Mouse (Mus musculus) forebrain, embryonic 15.5 days (tissue): Measurements from ENCODE around the gene Tmem106c. TPM values are rescaled to one million over a fixed set of nuclear protein-coding genes. Genes with fewer than 3 reads are reported as not detected.
A peak's percentile ranks its signal among the peaks of the same experiment; 100 is the strongest.

Source experiments
- ATAC-seq: fragments of 200-750 bp; cut with Nextera tagmentation; replicated peaks from 2 replicates; pipeline ENCODE4 v1.8.0; 2017; ENCODE audit warnings: mild to moderate bottlenecking, moderate TSS enrichment, moderate library complexity
- H3K27ac ChIP-seq: fragments of 300-500 bp; sonication (generic); replicated peaks from 2 replicates; pipeline ENCODE4 v1.5.1; 2015; ENCODE audit warnings: mild to moderate bottlenecking, inconsistent platforms
- H3K27me3 ChIP-seq: fragments of 300-500 bp; sonication (generic); 2 replicates; pipeline ENCODE4 v1.6.1; 2015; ENCODE audit warnings: inconsistent platforms
- H3K36me3 ChIP-seq: fragments of 300-500 bp; sonication (generic); 2 replicates; pipeline ENCODE4 v1.6.1; 2015; ENCODE audit warnings: mild to moderate bottlenecking, inconsistent platforms
- H3K4me1 ChIP-seq: fragments of 300-500 bp; sonication (generic); 2 replicates; pipeline ENCODE4 v1.6.1; 2015; ENCODE audit warnings: inconsistent platforms
- H3K4me2 ChIP-seq: fragments of 300-500 bp; sonication (generic); replicated peaks from 2 replicates; pipeline ENCODE4 v1.6.1; 2015; ENCODE audit warnings: mild to moderate bottlenecking, inconsistent platforms
- H3K4me3 ChIP-seq: fragments of 300-500 bp; sonication (generic); 2 replicates; pipeline ENCODE4 v1.5.1; 2015; ENCODE audit warnings: mild to moderate bottlenecking, inconsistent platforms
- H3K9ac ChIP-seq: fragments of 300-500 bp; sonication (generic); replicated peaks from 2 replicates; pipeline ENCODE4 v1.6.1; 2015; ENCODE audit warnings: mild to moderate bottlenecking, inconsistent platforms
- H3K9me3 ChIP-seq: fragments of 300-500 bp; sonication (generic); 2 replicates; pipeline ENCODE4 v1.6.1; 2016; ENCODE audit warnings: inconsistent platforms
- WGBS: fragments of 180-500 bp; shearing (Covaris S2); methylation state at CpG from one replicate; pipeline ENCODE4 v1.1.7; 2015; ENCODE audit warnings: mixed read lengths; 5-methylcytosine and 5-hydroxymethylcytosine counted together
- polyA plus RNA-seq: library from polyadenylated mRNA; unstranded; fragments of >200 nt; fragmentation: Nextera tagmentation; extraction: Ambion mirVana; gene quantifications from 2 replicates; pipeline ENCODE4 v1.2.1, GENCODE M21; 2015

Tmem106c gene
- 60.8 and 66.2 TPM in 2 replicates for polyA plus RNA-seq

- Histone ChIP-seq H3K4me3 (peak within 1 kb of the TSS; percentile 83), H3K9me3 (no peaks in the 10 kb centered on the region), H3K9ac (peak within 1 kb of the TSS; percentile 85), H3K36me3 (no peaks in the 10 kb centered on the region), H3K27ac (peak within 1 kb of the TSS; percentile 87), H3K27me3 (no peaks in the 10 kb centered on the region), H3K4me2 (peak within 1 kb of the TSS; percentile 85), H3K4me1 (peaks cover 12% of the 10 kb centered on the region)
- ATAC-seq, result peak; percentile 94
- WGBS, result under 1% methylated on average over 67 of the region's 67 CpGs
Observed at GRCm38 (mm10) chr15:97963989-97964835, at the start of gene Tmem106c. Gene Tmem106c (plus strand): TSS chr15:97964200.

GRCm38 (mm10) chr15:97914331-97914747, 49.7 kb upstream of the Tmem106c start:
- Histone ChIP-seq H3K4me2 (no peak overlapping the region), H3K9me3 (no peaks in the 10 kb centered on the region), H3K27ac (no peak overlapping the region), H3K4me1 (peaks cover 5% of the 10 kb centered on the region; the same call in 1 of the 2 replicates), H3K27me3 (peaks cover 5% of the 10 kb centered on the region; the same call in 1 of the 2 replicates), H3K9ac (no peak overlapping the region), H3K36me3 (no peaks in the 10 kb centered on the region), H3K4me3 (no peak overlapping the region)
- ATAC-seq, result peak; percentile 68; the same call in 1 of the 2 replicates
- 14% methylated on average over 9 of the region's 9 CpGs for WGBS

- H3K9ac ChIP-seq, result no peak overlapping the region
- H3K27ac ChIP-seq, result no peak overlapping the region
- WGBS, result 87% methylated on average over 9 of the region's 9 CpGs
- H3K4me1 ChIP-seq, result peaks cover 5% of the 10 kb centered on the region; the same call in 1 of the 2 replicates
- H3K36me3 ChIP-seq, result no peaks in the 10 kb centered on the region
- H3K9me3 ChIP-seq, result no peaks in the 10 kb centered on the region
- no peak overlapping the region for H3K4me2 ChIP-seq
- no peaks in the 10 kb centered on the region for H3K27me3 ChIP-seq
- no peak overlapping the region for H3K4me3 ChIP-seq
- no peak for ATAC-seq
Observed at GRCm38 (mm10) chr15:97917994-97918393, 46.0 kb upstream of the Tmem106c start.

- Histone ChIP-seq H3K27me3 (no peaks in the 10 kb centered on the region), H3K4me2 (no peak overlapping the region), H3K9me3 (no peaks in the 10 kb centered on the region), H3K9ac (no peak overlapping the region), H3K4me3 (no peak overlapping the region), H3K27ac (no peak overlapping the region), H3K36me3 (no peaks in the 10 kb centered on the region), H3K4me1 (peaks cover 4% of the 10 kb centered on the region; the same call in 1 of the 2 replicates)
- no peak for ATAC-seq
- WGBS, result 91% methylated on average over 7 of the region's 7 CpGs
Observed at GRCm38 (mm10) chr15:97919217-97919616, 44.8 kb upstream of the Tmem106c start.

GRCm38 (mm10) chr15:97920306-97920705, 43.7 kb upstream of the Tmem106c start:
- Histone ChIP-seq H3K9ac (no peak overlapping the region), H3K27me3 (no peaks in the 10 kb centered on the region), H3K27ac (no peak overlapping the region), H3K4me1 (no peaks in the 10 kb centered on the region), H3K36me3 (no peaks in the 10 kb centered on the region), H3K4me2 (no peak overlapping the region), H3K4me3 (no peak overlapping the region), H3K9me3 (no peaks in the 10 kb centered on the region)
- no peak for ATAC-seq
- WGBS, result 68% methylated on average over 5 of the region's 5 CpGs

GRCm38 (mm10) chr15:97921796-97922195, 42.2 kb upstream of the Tmem106c start:
- Histone ChIP-seq H3K9ac (no peak overlapping the region), H3K9me3 (no peaks in the 10 kb centered on the region), H3K4me1 (no peaks in the 10 kb centered on the region), H3K4me2 (no peak overlapping the region), H3K27me3 (no peaks in the 10 kb centered on the region), H3K4me3 (no peak overlapping the region), H3K36me3 (no peaks in the 10 kb centered on the region), H3K27ac (no peak overlapping the region)
- ATAC-seq, result no peak
- WGBS, result 91% methylated on average over 9 of the region's 9 CpGs

- Histone ChIP-seq H3K9me3 (no peaks in the 10 kb centered on the region), H3K27ac (no peak overlapping the region), H3K4me3 (no peak overlapping the region), H3K27me3 (no peaks in the 10 kb centered on the region), H3K36me3 (no peaks in the 10 kb centered on the region), H3K4me2 (no peak overlapping the region), H3K4me1 (no peaks in the 10 kb centered on the region), H3K9ac (no peak overlapping the region)
- 87% methylated on average over 2 of the region's 2 CpGs for WGBS
- ATAC-seq, result no peak
Observed at GRCm38 (mm10) chr15:97922421-97922820, 41.6 kb upstream of the Tmem106c start.

GRCm38 (mm10) chr15:97927018-97927417, 37.0 kb upstream of the Tmem106c start:
- H3K9ac ChIP-seq, result no peak overlapping the region
- no peaks in the 10 kb centered on the region for H3K9me3 ChIP-seq
- no peaks in the 10 kb centered on the region for H3K36me3 ChIP-seq
- no peak overlapping the region for H3K4me3 ChIP-seq
- H3K4me2 ChIP-seq, result no peak overlapping the region
- no peaks in the 10 kb centered on the region for H3K4me1 ChIP-seq
- ATAC-seq, result no peak
- WGBS, result 57% methylated on average over 4 of the region's 4 CpGs
- H3K27ac ChIP-seq, result no peak overlapping the region
- no peaks in the 10 kb centered on the region for H3K27me3 ChIP-seq

- ATAC-seq, result no peak
- no peak overlapping the region for H3K9ac ChIP-seq
- no peaks in the 10 kb centered on the region for H3K4me1 ChIP-seq
- no peak overlapping the region for H3K4me3 ChIP-seq
- 83% methylated on average over 6 of the region's 6 CpGs for whole genome bisulfite sequencing
- H3K27me3 ChIP-seq, result no peaks in the 10 kb centered on the region
- no peak overlapping the region for H3K4me2 ChIP-seq
- H3K9me3 ChIP-seq, result no peaks in the 10 kb centered on the region
- H3K36me3 ChIP-seq, result no peaks in the 10 kb centered on the region
- no peak overlapping the region for H3K27ac ChIP-seq
Observed at GRCm38 (mm10) chr15:97927821-97928220, 36.2 kb upstream of the Tmem106c start.

GRCm38 (mm10) chr15:97929259-97929824, 34.7 kb upstream of the Tmem106c start:
- no peaks in the 10 kb centered on the region for H3K27me3 ChIP-seq
- no peak for ATAC-seq
- H3K36me3 ChIP-seq, result no peaks in the 10 kb centered on the region
- H3K27ac ChIP-seq, result no peak overlapping the region
- 76% methylated on average over 13 of the region's 13 CpGs for WGBS
- H3K9ac ChIP-seq, result no peak overlapping the region
- no peaks in the 10 kb centered on the region for H3K9me3 ChIP-seq
- no peak overlapping the region for H3K4me2 ChIP-seq
- H3K4me1 ChIP-seq, result no peaks in the 10 kb centered on the region
- no peak overlapping the region for H3K4me3 ChIP-seq

GRCm38 (mm10) chr15:97932441-97932840, 31.6 kb upstream of the Tmem106c start:
- no peak for ATAC-seq
- Histone ChIP-seq H3K4me2 (no peak overlapping the region), H3K4me3 (no peak overlapping the region), H3K27me3 (no peaks in the 10 kb centered on the region), H3K36me3 (no peaks in the 10 kb centered on the region), H3K4me1 (no peaks in the 10 kb centered on the region), H3K27ac (no peak overlapping the region), H3K9me3 (no peaks in the 10 kb centered on the region), H3K9ac (no peak overlapping the region)
- 90% methylated on average over 12 of the region's 12 CpGs for WGBS

- Histone ChIP-seq H3K27ac (no peak overlapping the region), H3K9me3 (no peaks in the 10 kb centered on the region), H3K9ac (no peak overlapping the region), H3K4me2 (no peak overlapping the region), H3K27me3 (no peaks in the 10 kb centered on the region), H3K4me3 (no peak overlapping the region), H3K4me1 (no peaks in the 10 kb centered on the region), H3K36me3 (no peaks in the 10 kb centered on the region)
- 55% methylated on average over 6 of the region's 6 CpGs for whole genome bisulfite sequencing
- no peak for ATAC-seq
Observed at GRCm38 (mm10) chr15:97938580-97938979, 25.4 kb upstream of the Tmem106c start.
